Mouse (Mus musculus) bone marrow, adult 2 months (tissue): ENCODE results near the gene Emc1.

Experiments
- CTCF ChIP-seq: fragments of 200-500 bp; IDR thresholded peaks from 2 replicates; pipeline ENCODE4 v1.5.1; 2011; ENCODE audit warnings: low read length, control low read depth; ENCODE audit not compliant: control insufficient read depth, insufficient read depth
- POLR2A ChIP-seq: fragments of 200-500 bp; IDR thresholded peaks from 2 replicates; pipeline ENCODE4 v1.6.1; 2011; ENCODE audit warnings: low read depth, mild to moderate bottlenecking, control low read depth, low read length, borderline replicate concordance; ENCODE audit not compliant: control insufficient read depth

GRCm38 (mm10) chr4:139335507-139335906 is 16.9 kb upstream of the Emc1 start:
- no peak for TF ChIP-seq POLR2A
- no peak for TF ChIP-seq CTCF
